Mouse (Mus musculus) liver, adult 2 months (tissue): ENCODE measurements around the gene Tmem239.

Source experiments
- CTCF ChIP-seq: fragments of 200-500 bp; IDR thresholded peaks from 2 replicates; pipeline ENCODE4 v1.5.1; 2011; ENCODE audit warnings: low read depth, low read length, control low read depth
- POLR2A ChIP-seq: fragments of 200-500 bp; IDR thresholded peaks from 2 replicates; pipeline ENCODE4 v1.6.1; 2011; ENCODE audit warnings: low read length, control low read depth; ENCODE audit not compliant: insufficient read depth; ENCODE audit errors: extremely low read depth

DNA sequence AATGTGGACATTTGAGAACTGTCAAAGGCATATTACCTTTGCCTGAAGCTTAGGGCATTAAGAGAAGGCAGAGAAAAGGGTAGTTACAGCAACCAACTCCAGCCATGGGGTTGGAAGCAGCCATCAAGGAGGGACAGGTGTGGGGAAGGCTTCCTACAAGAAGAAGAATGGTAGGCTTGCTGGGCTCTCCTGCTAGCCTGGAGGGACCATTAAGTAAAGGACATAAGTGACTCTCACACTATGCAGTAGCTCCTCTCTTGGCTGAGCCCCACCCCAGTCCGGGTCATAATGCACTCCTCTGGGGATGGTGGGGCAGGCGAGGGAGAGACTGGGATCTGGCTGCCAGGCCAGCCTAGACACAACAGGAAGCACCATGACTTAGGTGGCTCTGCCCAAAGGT is at the start of gene Tmem239:
- TF ChIP-seq POLR2A (no peak), CTCF (no peak)
